Mouse (Mus musculus): ENCODE results near the gene Cacna2d3.

The Cacna2d3 gene

GRCm38 (mm10) chr14:29163998-29164652 is 557.5 kb downstream of the Cacna2d3 start:
- in situ Hi-C loops (cut with MboI, MseI): no loop called here

GRCm38 (mm10) chr14:29159803-29160202 is 561.9 kb downstream of the Cacna2d3 start:
- in situ Hi-C loops (cut with MboI, MseI): no loop called here

GRCm38 (mm10) chr14:29157096-29157495 is 564.6 kb downstream of the Cacna2d3 start:
- in situ Hi-C loops (cut with MboI, MseI): no loop called here

GRCm38 (mm10) chr14:29144184-29144583 is 577.5 kb downstream of the Cacna2d3 start:
- in situ Hi-C loops (cut with MboI, MseI): no loop called here

- in situ Hi-C loops (cut with MboI, MseI): no loop called here
Measured at GRCm38 (mm10) chr14:29137614-29138013, 584.0 kb downstream of the Cacna2d3 start.

- in situ Hi-C loops (cut with MboI, MseI): no loop called here
Measured at GRCm38 (mm10) chr14:29137006-29137579, 584.6 kb downstream of the Cacna2d3 start.

GRCm38 (mm10) chr14:29134901-29135300 is 586.8 kb downstream of the Cacna2d3 start:
- in situ Hi-C loops (cut with MboI, MseI): no loop called here

- in situ Hi-C loops (cut with MboI, MseI): no loop called here
Measured at GRCm38 (mm10) chr14:29130511-29130910, 591.2 kb downstream of the Cacna2d3 start.

GRCm38 (mm10) chr14:29123886-29124285 is 597.8 kb downstream of the Cacna2d3 start:
- in situ Hi-C loops (cut with MboI, MseI): no loop called here

- in situ Hi-C loops (cut with MboI, MseI): no loop called here
Measured at GRCm38 (mm10) chr14:29122749-29123148, 598.9 kb downstream of the Cacna2d3 start.

- in situ Hi-C loops (cut with MboI, MseI): no loop called here
Measured at GRCm38 (mm10) chr14:29113852-29114450, 607.7 kb downstream of the Cacna2d3 start.

- in situ Hi-C loops (cut with MboI, MseI): no loop called here
Measured at GRCm38 (mm10) chr14:29111666-29112065, 610.0 kb downstream of the Cacna2d3 start.

- in situ Hi-C loops (cut with MboI, MseI): no loop called here
Measured at GRCm38 (mm10) chr14:29110351-29111091, 611.1 kb downstream of the Cacna2d3 start.

- in situ Hi-C loops (cut with MboI, MseI): no loop called here
Measured at GRCm38 (mm10) chr14:29107464-29107863, 614.2 kb downstream of the Cacna2d3 start.

- in situ Hi-C loops (cut with MboI, MseI): loop anchor here (5.0 kb wide), 1 partner anchor 1285 kb away; no protein-coding TSS in a partner anchor
Measured at GRCm38 (mm10) chr14:29097776-29098175, 623.9 kb downstream of the Cacna2d3 start.

GRCm38 (mm10) chr14:29095431-29095830 is 626.2 kb downstream of the Cacna2d3 start:
- in situ Hi-C loops (cut with MboI, MseI): loop anchor here (5.0 kb wide), 1 partner anchor 1283 kb away; no protein-coding TSS in a partner anchor

GRCm38 (mm10) chr14:29090074-29090473 is 631.6 kb downstream of the Cacna2d3 start:
- in situ Hi-C loops (cut with MboI, MseI): no loop called here

GRCm38 (mm10) chr14:29086528-29086927 is 635.1 kb downstream of the Cacna2d3 start:
- in situ Hi-C loops (cut with MboI, MseI): no loop called here

GRCm38 (mm10) chr14:29085493-29086159 is 636.0 kb downstream of the Cacna2d3 start:
- in situ Hi-C loops (cut with MboI, MseI): no loop called here

- in situ Hi-C loops (cut with MboI, MseI): no loop called here
Measured at GRCm38 (mm10) chr14:29082171-29082570, 639.5 kb downstream of the Cacna2d3 start.

GRCm38 (mm10) chr14:29080630-29081029 is 641.0 kb downstream of the Cacna2d3 start:
- in situ Hi-C loops (cut with MboI, MseI): no loop called here

GRCm38 (mm10) chr14:29080228-29080627 is 641.4 kb downstream of the Cacna2d3 start:
- in situ Hi-C loops (cut with MboI, MseI): no loop called here

Data from T-helper 1 cell (primary cell).